Mouse (Mus musculus): Measurements from ENCODE around the gene Arrdc3. TPM values are rescaled to one million over a fixed set of nuclear protein-coding genes. Genes with fewer than 3 reads are reported as not detected.

The Arrdc3 gene
- polyA plus RNA-seq, 1 experiment from 2014 or later = 58.7 TPM

DNA sequence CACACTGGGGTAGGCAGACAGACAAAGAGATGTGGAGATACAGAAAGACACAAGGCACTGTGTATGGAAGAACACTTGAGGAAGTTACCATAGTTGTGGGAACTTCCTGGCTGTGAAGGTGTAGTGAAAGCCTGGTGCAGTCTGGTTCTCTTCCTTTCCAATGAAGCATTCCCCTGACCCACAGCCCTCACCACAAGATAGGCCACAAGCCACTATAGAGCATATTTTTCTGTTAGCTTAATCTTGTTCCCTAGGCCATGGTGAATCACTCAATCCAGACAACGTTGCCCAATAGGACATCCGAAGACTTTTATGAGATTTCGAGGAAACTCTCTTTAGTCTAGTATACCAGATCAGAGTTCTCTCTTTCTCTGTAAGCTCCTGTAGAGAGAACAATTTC, 19.6 kb downstream of the Arrdc3 start:
- ATAC-seq (ENCODE audit: low FRiP score) (no peak), DNase-seq (ENCODE audit: low spot score) (no peak)
- H3K27me3 ChIP-seq (ENCODE audit: control insufficient read depth, insufficient read depth, low read length) = no peaks in the 10 kb centered on the region
- no peak overlapping the region for H3K9ac ChIP-seq
- WGBS = 96% methylated on average over 3 of the region's 3 CpGs
- no peaks in the 10 kb centered on the region for H3K4me1 ChIP-seq (replicated peaks; ENCODE audit: control insufficient read depth, insufficient read depth, low read length)
- no peak overlapping the region for H3K27ac ChIP-seq
- no peaks in the 10 kb centered on the region for H3K9me3 ChIP-seq (ENCODE audit: control insufficient read depth, low read length)
- H3K36me3 ChIP-seq (replicated peaks; ENCODE audit: control insufficient read depth, insufficient read depth) = peaks cover 7% of the 10 kb centered on the region
- H3K4me2 ChIP-seq (replicated peaks) = no peak overlapping the region
- H3K4me3 ChIP-seq (replicated peaks; ENCODE audit: low read length) = no peak overlapping the region

DNA sequence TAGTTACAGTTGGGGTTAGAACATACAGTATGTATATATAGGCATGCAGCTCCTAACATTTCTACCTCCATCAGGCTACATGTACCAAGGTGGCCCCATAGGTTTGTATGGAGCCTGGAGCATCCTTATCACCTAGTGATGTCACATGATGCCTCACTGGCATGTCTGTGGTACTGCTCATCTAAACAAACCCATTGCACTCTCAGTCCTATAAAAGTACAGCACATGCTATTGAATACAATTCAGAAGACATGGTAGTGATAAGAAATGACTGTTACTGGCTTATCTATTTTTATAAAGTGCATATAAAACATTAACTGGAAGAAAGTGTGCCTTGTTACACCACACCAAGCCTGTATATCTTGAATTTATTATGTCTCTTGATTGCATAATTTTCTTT, 30.2 kb downstream of the Arrdc3 start:
- Histone ChIP-seq H3K27ac (no peak overlapping the region), H3K4me3 (replicated peaks; ENCODE audit: low read length) (no peak overlapping the region), H3K36me3 (replicated peaks; ENCODE audit: control insufficient read depth, insufficient read depth) (no peaks in the 10 kb centered on the region), H3K4me1 (replicated peaks; ENCODE audit: control insufficient read depth, insufficient read depth, low read length) (no peaks in the 10 kb centered on the region), H3K9ac (no peak overlapping the region), H3K9me3 (ENCODE audit: control insufficient read depth, low read length) (no peaks in the 10 kb centered on the region), H3K27me3 (ENCODE audit: control insufficient read depth, insufficient read depth, low read length) (no peaks in the 10 kb centered on the region), H3K4me2 (replicated peaks) (no peak overlapping the region)
- ATAC-seq (ENCODE audit: low FRiP score) = no peak
- no peak for DNase-seq (ENCODE audit: low spot score)

DNA sequence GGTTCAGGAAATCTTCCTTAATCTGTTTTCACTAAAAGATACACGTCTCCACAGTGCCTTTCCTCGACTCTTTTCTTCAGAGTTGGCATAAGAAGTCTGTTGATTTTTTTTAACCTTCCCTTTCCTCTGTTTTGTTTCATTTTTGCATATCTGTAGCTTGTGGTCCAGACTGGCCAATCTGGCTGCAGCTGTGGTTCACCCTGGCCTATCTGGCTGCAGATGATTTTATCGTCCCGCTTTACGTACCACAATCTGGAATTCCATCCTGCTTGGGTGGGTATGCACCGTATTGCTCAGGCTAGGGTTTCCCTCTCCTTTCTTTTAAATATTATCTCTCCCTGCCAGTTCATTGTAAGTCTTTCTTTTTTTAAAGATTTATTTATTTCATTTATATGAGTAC, 37.8 kb downstream of the Arrdc3 start:
- WGBS = 93% methylated on average over 6 of the region's 6 CpGs
- Histone ChIP-seq H3K36me3 (replicated peaks; ENCODE audit: control insufficient read depth, insufficient read depth) (no peaks in the 10 kb centered on the region), H3K27ac (no peak overlapping the region), H3K9ac (no peak overlapping the region), H3K4me2 (replicated peaks) (no peak overlapping the region), H3K4me3 (replicated peaks; ENCODE audit: low read length) (no peak overlapping the region), H3K27me3 (ENCODE audit: control insufficient read depth, insufficient read depth, low read length) (no peaks in the 10 kb centered on the region), H3K4me1 (replicated peaks; ENCODE audit: control insufficient read depth, insufficient read depth, low read length) (no peaks in the 10 kb centered on the region), H3K9me3 (ENCODE audit: control insufficient read depth, low read length) (no peaks in the 10 kb centered on the region)
- ATAC-seq (ENCODE audit: low FRiP score) (no peak), DNase-seq (ENCODE audit: low spot score) (no peak)

DNA sequence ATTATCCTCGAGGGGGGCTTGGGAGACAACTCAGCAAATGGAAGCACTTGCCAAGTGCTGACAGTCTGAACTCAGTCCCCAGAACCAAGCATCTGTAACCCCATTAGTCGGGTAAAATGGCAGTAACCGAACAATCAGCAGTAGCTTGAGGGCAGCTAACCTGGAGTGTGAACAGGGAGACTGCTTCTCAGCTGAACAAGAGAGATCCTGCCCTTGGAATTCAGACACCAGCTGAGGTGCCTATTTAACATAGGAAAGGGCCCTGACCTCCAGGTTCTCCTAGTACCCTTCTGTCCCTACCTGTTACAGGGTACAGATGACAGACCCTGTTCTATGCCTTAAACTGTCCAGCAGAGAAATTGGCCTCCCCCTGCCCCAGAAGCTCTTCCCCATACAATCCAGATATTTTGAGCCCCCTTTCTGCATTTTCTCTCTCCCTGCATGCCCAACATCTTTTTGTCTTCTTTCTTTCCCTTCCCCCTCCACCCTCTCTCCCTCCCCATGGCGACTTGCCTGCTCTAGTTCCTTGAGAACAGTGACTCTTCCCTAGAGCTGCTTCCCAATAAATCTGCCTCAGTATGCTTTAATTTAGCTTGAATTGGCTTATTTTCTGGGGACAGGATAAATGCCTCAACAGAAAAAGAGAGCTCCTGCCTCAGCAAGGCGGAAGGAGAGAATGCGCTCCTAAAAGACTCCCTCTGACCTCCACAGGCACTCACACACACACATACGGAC, 38.6 kb downstream of the Arrdc3 start:
- ATAC-seq (ENCODE audit: low FRiP score) (no peak), DNase-seq (ENCODE audit: low spot score) (no peak)
- no peak overlapping the region for H3K9ac ChIP-seq
- H3K36me3 ChIP-seq (replicated peaks; ENCODE audit: control insufficient read depth, insufficient read depth) = no peaks in the 10 kb centered on the region
- no peak overlapping the region for H3K4me3 ChIP-seq (replicated peaks; ENCODE audit: low read length)
- 56% methylated on average over 7 of the region's 7 CpGs for WGBS
- H3K4me1 ChIP-seq (replicated peaks; ENCODE audit: control insufficient read depth, insufficient read depth, low read length) = no peaks in the 10 kb centered on the region
- no peak overlapping the region for H3K27ac ChIP-seq
- no peaks in the 10 kb centered on the region for H3K27me3 ChIP-seq (ENCODE audit: control insufficient read depth, insufficient read depth, low read length)
- no peaks in the 10 kb centered on the region for H3K9me3 ChIP-seq (ENCODE audit: control insufficient read depth, low read length)
- no peak overlapping the region for H3K4me2 ChIP-seq (replicated peaks)

DNA sequence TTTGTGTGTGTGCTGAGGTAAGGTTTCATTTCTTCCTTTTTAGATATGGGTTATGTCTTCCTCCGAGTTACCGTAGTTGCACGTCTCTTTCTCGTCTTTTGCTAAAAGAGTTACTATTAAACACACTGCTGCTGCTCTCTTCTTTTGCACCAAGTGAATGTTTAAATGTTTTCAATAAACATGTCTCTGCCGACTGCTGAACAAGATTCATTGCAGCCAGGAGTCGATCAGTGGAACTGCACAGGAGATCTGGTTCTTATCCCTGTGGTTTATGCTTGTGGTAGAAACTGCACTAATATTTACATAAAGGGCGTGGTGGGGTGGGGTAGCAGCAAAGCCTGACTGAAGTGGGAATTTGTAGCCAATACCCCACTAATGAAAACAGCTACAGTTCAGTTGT, 45.0 kb downstream of the Arrdc3 start:
- no peaks in the 10 kb centered on the region for H3K36me3 ChIP-seq (replicated peaks; ENCODE audit: control insufficient read depth, insufficient read depth)
- WGBS = 90% methylated on average over 7 of the region's 7 CpGs
- no peaks in the 10 kb centered on the region for H3K27me3 ChIP-seq (ENCODE audit: control insufficient read depth, insufficient read depth, low read length)
- no peak overlapping the region for H3K9ac ChIP-seq
- no peak for ATAC-seq (ENCODE audit: low FRiP score)
- H3K4me1 ChIP-seq (replicated peaks; ENCODE audit: control insufficient read depth, insufficient read depth, low read length) = no peaks in the 10 kb centered on the region
- H3K9me3 ChIP-seq (ENCODE audit: control insufficient read depth, low read length) = no peaks in the 10 kb centered on the region
- no peak overlapping the region for H3K27ac ChIP-seq
- DNase-seq (ENCODE audit: low spot score) = no peak
- H3K4me3 ChIP-seq (replicated peaks; ENCODE audit: low read length) = no peak overlapping the region
- no peak overlapping the region for H3K4me2 ChIP-seq (replicated peaks)

DNA sequence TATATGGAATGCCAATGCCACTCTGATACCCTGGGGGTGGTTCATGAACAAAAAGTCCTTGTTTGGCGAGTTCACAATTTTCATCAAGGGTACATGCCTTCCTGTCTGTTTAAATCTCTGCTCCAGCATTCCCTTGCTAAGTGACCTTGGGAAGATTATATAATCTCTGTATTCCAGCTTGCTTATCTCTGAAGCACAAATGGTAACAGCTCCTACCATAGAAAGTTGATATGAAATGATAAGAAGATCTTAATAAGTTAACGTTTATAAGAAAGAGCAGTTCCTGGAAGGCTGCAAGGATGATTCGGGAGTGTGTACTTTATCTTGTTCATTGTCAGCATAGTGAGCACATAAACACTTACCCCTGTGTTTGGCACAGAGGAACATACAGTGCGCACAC, 46.8 kb downstream of the Arrdc3 start:
- Histone ChIP-seq H3K9me3 (ENCODE audit: control insufficient read depth, low read length) (no peaks in the 10 kb centered on the region), H3K27me3 (ENCODE audit: control insufficient read depth, insufficient read depth, low read length) (no peaks in the 10 kb centered on the region), H3K36me3 (replicated peaks; ENCODE audit: control insufficient read depth, insufficient read depth) (no peaks in the 10 kb centered on the region), H3K4me2 (replicated peaks) (no peak overlapping the region), H3K4me1 (replicated peaks; ENCODE audit: control insufficient read depth, insufficient read depth, low read length) (no peaks in the 10 kb centered on the region), H3K9ac (no peak overlapping the region), H3K4me3 (replicated peaks; ENCODE audit: low read length) (no peak overlapping the region), H3K27ac (no peak overlapping the region)
- no peak for ATAC-seq (ENCODE audit: low FRiP score)
- DNase-seq (ENCODE audit: low spot score) = no peak
- WGBS = 91% methylated on average over 4 of the region's 4 CpGs

DNA sequence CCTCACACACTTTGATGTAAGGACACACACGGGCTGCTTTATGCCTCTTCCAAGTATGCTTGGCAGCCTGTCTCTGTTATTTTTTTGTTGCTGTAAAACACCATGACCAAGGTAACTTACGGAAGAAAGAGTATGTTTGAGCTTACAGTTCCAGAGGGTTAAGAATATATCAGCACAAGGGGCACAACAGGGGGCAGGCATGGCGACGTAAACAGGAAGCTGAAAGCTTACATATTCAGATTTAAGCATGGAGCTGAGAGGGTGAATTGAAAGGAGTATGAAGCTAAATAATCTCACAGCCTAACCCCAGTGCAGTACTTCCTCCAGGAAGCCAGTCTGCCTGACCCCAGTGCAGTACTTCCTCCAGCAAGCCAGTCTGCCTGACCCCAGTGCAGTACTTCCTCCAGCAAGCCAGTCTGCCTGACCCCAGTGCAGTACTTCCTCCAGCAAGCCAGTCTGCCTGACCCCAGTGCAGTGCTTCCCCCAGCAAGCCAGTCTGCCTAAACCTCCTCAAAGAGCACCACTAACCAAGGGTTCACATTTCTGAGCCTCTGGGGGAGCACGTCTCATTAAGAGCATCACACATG, 49.7 kb downstream of the Arrdc3 start:
- H3K4me2 ChIP-seq (replicated peaks) = no peak overlapping the region
- H3K4me1 ChIP-seq (replicated peaks; ENCODE audit: control insufficient read depth, insufficient read depth, low read length) = no peaks in the 10 kb centered on the region
- ATAC-seq (ENCODE audit: low FRiP score) (no peak), DNase-seq (ENCODE audit: low spot score) (no peak)
- no peak overlapping the region for H3K9ac ChIP-seq
- H3K36me3 ChIP-seq (replicated peaks; ENCODE audit: control insufficient read depth, insufficient read depth) = no peaks in the 10 kb centered on the region
- no peaks in the 10 kb centered on the region for H3K27me3 ChIP-seq (ENCODE audit: control insufficient read depth, insufficient read depth, low read length)
- no peak overlapping the region for H3K4me3 ChIP-seq (replicated peaks; ENCODE audit: low read length)
- no peak overlapping the region for H3K27ac ChIP-seq
- H3K9me3 ChIP-seq (ENCODE audit: control insufficient read depth, low read length) = no peaks in the 10 kb centered on the region
- WGBS = 71% methylated on average over 5 of the region's 5 CpGs

DNA sequence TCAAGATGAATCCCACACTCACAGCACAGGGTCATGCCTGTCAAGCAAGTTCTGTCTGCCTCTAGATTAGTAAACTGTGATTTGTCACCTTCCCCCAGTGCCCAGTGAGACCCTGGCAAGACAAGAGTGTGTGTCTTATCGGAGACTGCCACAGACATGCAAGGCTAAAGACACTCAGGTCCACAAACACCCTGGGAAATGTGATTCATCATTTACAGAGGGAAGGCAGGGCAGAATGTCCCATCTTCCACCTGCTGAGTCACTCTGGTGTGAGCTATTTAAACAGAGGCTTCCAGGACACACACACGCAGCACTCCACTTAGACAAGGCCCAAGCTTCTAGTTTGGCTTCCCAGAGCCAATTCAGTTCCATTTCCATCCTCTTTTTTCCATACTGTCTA, 53.2 kb downstream of the Arrdc3 start:
- WGBS = 91% methylated on average over 2 of the region's 2 CpGs
- Histone ChIP-seq H3K4me1 (replicated peaks; ENCODE audit: control insufficient read depth, insufficient read depth, low read length) (no peaks in the 10 kb centered on the region), H3K9me3 (ENCODE audit: control insufficient read depth, low read length) (no peaks in the 10 kb centered on the region), H3K27ac (no peak overlapping the region), H3K9ac (no peak overlapping the region), H3K36me3 (replicated peaks; ENCODE audit: control insufficient read depth, insufficient read depth) (no peaks in the 10 kb centered on the region), H3K27me3 (ENCODE audit: control insufficient read depth, insufficient read depth, low read length) (no peaks in the 10 kb centered on the region), H3K4me2 (replicated peaks) (no peak overlapping the region), H3K4me3 (replicated peaks; ENCODE audit: low read length) (no peak overlapping the region)
- no peak for ATAC-seq (ENCODE audit: low FRiP score)
- DNase-seq (ENCODE audit: low spot score) = no peak

DNA sequence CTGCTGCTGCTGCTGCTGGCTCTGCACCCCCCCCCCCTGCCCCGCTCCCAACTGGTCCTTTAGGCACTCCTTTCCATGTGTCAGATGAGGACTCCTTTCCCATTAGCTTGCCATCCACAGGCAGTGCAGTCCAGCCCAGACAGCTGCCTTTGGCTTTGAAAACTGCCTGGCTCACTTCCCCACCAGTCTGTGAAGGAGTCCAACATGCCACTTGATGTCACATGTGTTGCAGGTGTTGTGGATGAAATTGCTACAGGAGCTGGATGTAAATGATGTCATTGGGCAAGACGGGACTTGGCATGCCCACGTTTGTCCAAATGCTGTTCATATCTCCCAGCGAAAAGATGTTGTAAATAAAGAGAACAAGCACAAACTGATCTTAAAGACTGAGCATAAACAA, 56.0 kb downstream of the Arrdc3 start:
- no peak overlapping the region for H3K9ac ChIP-seq
- H3K36me3 ChIP-seq (replicated peaks; ENCODE audit: control insufficient read depth, insufficient read depth) = no peaks in the 10 kb centered on the region
- H3K27me3 ChIP-seq (ENCODE audit: control insufficient read depth, insufficient read depth, low read length) = no peaks in the 10 kb centered on the region
- ATAC-seq (ENCODE audit: low FRiP score) (no peak), DNase-seq (ENCODE audit: low spot score) (no peak)
- no peak overlapping the region for H3K4me2 ChIP-seq (replicated peaks)
- no peak overlapping the region for H3K4me3 ChIP-seq (replicated peaks; ENCODE audit: low read length)
- no peak overlapping the region for H3K27ac ChIP-seq
- no peaks in the 10 kb centered on the region for H3K9me3 ChIP-seq (ENCODE audit: control insufficient read depth, low read length)
- no peaks in the 10 kb centered on the region for H3K4me1 ChIP-seq (replicated peaks; ENCODE audit: control insufficient read depth, insufficient read depth, low read length)
- 88% methylated on average over 4 of the region's 4 CpGs for WGBS

DNA sequence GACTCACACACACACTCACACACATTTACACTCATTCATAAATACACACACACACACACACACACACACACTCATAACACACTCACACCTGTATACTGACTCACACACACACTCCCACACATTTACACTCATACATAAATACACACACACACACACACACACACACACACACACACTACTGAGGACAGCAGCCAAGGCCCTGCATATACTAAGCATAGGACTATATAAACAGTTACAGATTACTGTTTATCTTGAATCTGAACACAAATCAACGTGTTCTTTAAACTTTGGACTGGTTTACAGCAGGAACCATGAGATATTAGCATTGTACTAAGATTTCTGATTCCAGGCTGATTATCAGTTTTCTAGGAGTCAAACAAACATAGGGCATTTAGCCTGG, 56.7 kb downstream of the Arrdc3 start:
- Histone ChIP-seq H3K27me3 (ENCODE audit: control insufficient read depth, insufficient read depth, low read length) (no peaks in the 10 kb centered on the region), H3K9ac (no peak overlapping the region), H3K4me1 (replicated peaks; ENCODE audit: control insufficient read depth, insufficient read depth, low read length) (no peaks in the 10 kb centered on the region), H3K27ac (no peak overlapping the region), H3K9me3 (ENCODE audit: control insufficient read depth, low read length) (no peaks in the 10 kb centered on the region), H3K4me3 (replicated peaks; ENCODE audit: low read length) (no peak overlapping the region), H3K4me2 (replicated peaks) (no peak overlapping the region), H3K36me3 (replicated peaks; ENCODE audit: control insufficient read depth, insufficient read depth) (no peaks in the 10 kb centered on the region)
- WGBS = 65% methylated on average over 1 of the region's 1 CpGs
- no peak for DNase-seq (ENCODE audit: low spot score)
- ATAC-seq (ENCODE audit: low FRiP score) = no peak
